Mouse (Mus musculus): ENCODE measurements at regions not wholly inside any gene's neighbourhood (a gene's known extent, or its start where the extent isn't known, plus 50 kb on each side); places are given as distances from the start of the nearest gene placed in this dataset.

DNA sequence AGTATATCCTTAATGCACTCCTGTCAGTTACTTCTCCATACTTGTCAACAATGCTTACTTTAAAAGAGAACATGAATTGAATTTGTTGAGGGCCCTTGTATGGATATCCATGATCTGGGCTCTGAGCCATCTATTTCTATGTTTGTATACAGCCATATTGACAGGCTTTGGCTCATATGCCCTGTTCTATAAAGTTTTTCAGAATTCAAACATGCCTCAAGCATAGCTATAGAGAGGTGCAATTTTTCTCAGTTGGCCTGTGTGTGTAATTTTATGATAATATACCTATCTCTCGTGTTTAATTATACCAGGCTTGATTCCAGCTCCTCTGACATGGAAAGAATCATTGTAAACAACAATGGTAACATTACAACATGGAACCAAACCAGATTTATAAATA lies 448.4 kb upstream of the Epha7 start:
- TF ChIP-seq CTCF (IDR thresholded peaks at IDR 0.05; ENCODE audit: low read depth) (no peak), EP300 (IDR thresholded peaks at IDR 0.05; ENCODE audit: low read depth) (no peak)
